28 mouse cellular contexts compared by ENCODE assay signal in genomic region chr17:30781046-30781445, GRCm38 (mm10).
"Had no signal": no experiment of that assay in that cellular context is flagged by ENCODE, and none has a peak within 500 bp of the region (broad histone marks: within the 10 kb centered on the region; RNA-seq: fewer than 3 reads in every experiment).

No protein-coding gene starts in this region.

- DNase-seq: heart, postnatal 10 days; heart, postnatal 4 days; kidney, adult 11 months; kidney, adult 18-20 months; kidney, adult 2 months; kidney, adult 8-10 months; kidney, adult 9 months; kidney, postnatal 10 days; kidney, postnatal 14 days; kidney, postnatal 25 days; kidney, postnatal 36 days; kidney, postnatal 4 days; layer of hippocampus, adult 9-11 months; layer of hippocampus, postnatal 36 days had no signal

- H3K4me1 ChIP-seq: heart, embryonic 12.5 days; heart, embryonic 13.5 days; heart, embryonic 15.5 days; hindbrain, embryonic 12.5 days; hindbrain, embryonic 15.5 days; intestine, embryonic 15.5 days had no signal

- H3K27me3 ChIP-seq: heart, embryonic 12.5 days; heart, embryonic 13.5 days; heart, embryonic 15.5 days; hindbrain, embryonic 12.5 days; hindbrain, embryonic 13.5 days; hindbrain, embryonic 15.5 days; intestine, embryonic 15.5 days; kidney, embryonic 15.5 days had no signal

- H3K9me3 ChIP-seq: heart, embryonic 13.5 days; heart, embryonic 15.5 days; hindbrain, embryonic 12.5 days; hindbrain, embryonic 13.5 days; hindbrain, embryonic 15.5 days; intestine, embryonic 15.5 days; kidney, embryonic 15.5 days had no signal

- H3K36me3 ChIP-seq: heart, embryonic 12.5 days; heart, embryonic 13.5 days; heart, embryonic 15.5 days; hindbrain, embryonic 10.5 days; hindbrain, embryonic 12.5 days; hindbrain, embryonic 13.5 days; hindbrain, embryonic 15.5 days; intestine, embryonic 15.5 days; kidney, embryonic 15.5 days had no signal

- H3K4me3 ChIP-seq: heart, embryonic 12.5 days; heart, embryonic 13.5 days; heart, embryonic 15.5 days; hindbrain, embryonic 10.5 days; hindbrain, embryonic 12.5 days; hindbrain, embryonic 13.5 days; hindbrain, embryonic 15.5 days; intestine, embryonic 15.5 days; kidney, embryonic 15.5 days; layer of hippocampus, adult 2 months; left cerebral cortex, adult 2 months had no signal

- H3K27ac ChIP-seq: heart, embryonic 13.5 days; heart, embryonic 15.5 days; hindbrain, embryonic 10.5 days; hindbrain, embryonic 12.5 days; hindbrain, embryonic 13.5 days; hindbrain, embryonic 14.5 days; hindbrain, embryonic 15.5 days; hindbrain, postnatal 0 days; intestine, embryonic 15.5 days; kidney, embryonic 15.5 days; kidney, postnatal 0 days; layer of hippocampus, adult 2 months; left cerebral cortex, adult 2 months had no signal
